16 mouse cellular contexts compared by ENCODE assay signal in the genomic region with DNA sequence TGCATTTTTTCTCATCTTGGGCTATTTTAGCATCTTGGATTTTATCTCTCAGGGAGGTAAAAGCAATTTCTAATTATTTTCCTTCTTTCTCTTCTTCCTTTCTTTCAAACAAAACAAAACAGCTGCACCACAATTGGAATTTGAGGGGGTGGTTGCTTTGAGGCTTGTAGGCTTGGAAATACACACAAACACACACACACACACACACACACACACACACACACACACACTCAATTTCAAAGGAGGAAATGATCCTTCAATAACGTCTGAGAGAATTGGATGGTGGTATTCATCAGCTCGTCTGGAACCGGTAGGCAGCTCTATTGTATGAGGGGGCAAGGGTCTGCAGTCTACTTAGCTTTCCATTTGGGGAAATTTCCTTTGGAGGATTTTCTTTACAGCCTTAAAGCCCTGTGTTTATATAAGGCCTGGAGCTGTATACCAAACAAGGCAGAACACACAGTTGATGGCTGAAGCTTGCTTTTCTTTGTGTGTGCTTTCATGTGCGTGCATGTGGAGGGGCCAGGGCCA. TPM values are rescaled to one million over a fixed set of nuclear protein-coding genes. Genes with fewer than 3 reads are reported as not detected.
A peak's percentile ranks its signal among the peaks of the same experiment; 100 is the strongest.
DNase-seq lines count a peak whose midpoint lies in the region; ATAC-seq and TF ChIP-seq lines count a peak whose summit lies in the region.
"Had no signal": no experiment of that assay in that cellular context is flagged by ENCODE, and none has a peak within 500 bp of the region (broad histone marks: within the 10 kb centered on the region; RNA-seq: fewer than 3 reads in every experiment).

No protein-coding gene starts in this region.

- WGBS in forebrain, embryonic 11.5 days: 18% methylated on average over 4 of the region's 4 CpGs
- 11% methylated on average over 4 of the region's 4 CpGs for WGBS in forebrain, postnatal 0 days
- 34% methylated on average over 4 of the region's 4 CpGs for WGBS in hindbrain, embryonic 11.5 days
- 28% methylated on average over 4 of the region's 4 CpGs for WGBS in hindbrain, postnatal 0 days
- 17% methylated on average over 4 of the region's 4 CpGs for WGBS in hindbrain, embryonic 14.5 days

- ATAC-seq in forebrain, embryonic 11.5 days (replicated peaks; ENCODE audit: low FRiP score): peak; percentile 72
- ATAC-seq in forebrain, postnatal 0 days: no peak
- ATAC-seq in hindbrain, embryonic 11.5 days (ENCODE audit: low FRiP score): no peak; the same call in 1 of the 2 replicates
- no peak for ATAC-seq in hindbrain, postnatal 0 days
- no peak for ATAC-seq in hindbrain, embryonic 14.5 days (ENCODE audit: low FRiP score)

- H3K27me3 ChIP-seq in forebrain, embryonic 11.5 days (ENCODE audit: control insufficient read depth, insufficient read depth, low read length): no peaks in the 10 kb centered on the region
- no peaks in the 10 kb centered on the region for H3K27me3 ChIP-seq in forebrain, postnatal 0 days (ENCODE audit: insufficient read depth, low read length)
- no peaks in the 10 kb centered on the region for H3K27me3 ChIP-seq in hindbrain, embryonic 11.5 days (ENCODE audit: control insufficient read depth, insufficient read depth, low read length)
- H3K27me3 ChIP-seq in hindbrain, postnatal 0 days (ENCODE audit: insufficient read depth, low read length): no peaks in the 10 kb centered on the region
- no peaks in the 10 kb centered on the region for H3K27me3 ChIP-seq in hindbrain, embryonic 14.5 days (ENCODE audit: control insufficient read depth, insufficient read depth, low read length)
- H3K27me3 ChIP-seq: liver, embryonic 15.5 days had no signal

- DNase-seq in forebrain, embryonic 11.5 days (ENCODE audit: low spot score): no peak
- DNase-seq in forebrain, postnatal 0 days: no peak
- DNase-seq in hindbrain, embryonic 11.5 days (ENCODE audit: low spot score): peak; percentile 45
- DNase-seq in hindbrain, postnatal 0 days (ENCODE audit: low spot score): no peak
- peak; percentile 35 for DNase-seq in embryo, embryonic 9.5 days (ENCODE audit: extremely low spot score)
- DNase-seq in hindbrain, embryonic 14.5 days (ENCODE audit: low spot score): no peak
- DNase-seq in urinary bladder, adult 18-20 months (ENCODE audit: low spot score in 2 of 2): no peak
- DNase-seq in spleen, postnatal 10 days (ENCODE audit: low spot score in 2 of 2): no peak
- DNase-seq: cerebellum, postnatal 36 days; gastrocnemius, postnatal 10 days; kidney, adult 2 months; kidney, postnatal 14 days; lung, postnatal 10 days; thymus, adult 2 months had no signal

- H3K9me3 ChIP-seq in forebrain, embryonic 11.5 days (ENCODE audit: control insufficient read depth, low read length): no peaks in the 10 kb centered on the region
- no peaks in the 10 kb centered on the region for H3K9me3 ChIP-seq in forebrain, postnatal 0 days (ENCODE audit: low read length)
- no peaks in the 10 kb centered on the region for H3K9me3 ChIP-seq in hindbrain, embryonic 11.5 days (ENCODE audit: control insufficient read depth, low read length)
- no peaks in the 10 kb centered on the region for H3K9me3 ChIP-seq in hindbrain, postnatal 0 days (ENCODE audit: low read length)
- no peaks in the 10 kb centered on the region for H3K9me3 ChIP-seq in hindbrain, embryonic 14.5 days (ENCODE audit: control insufficient read depth, low read length)
- H3K9me3 ChIP-seq: liver, embryonic 15.5 days had no signal

- peaks cover 11% of the 10 kb centered on the region; the same call in 1 of the 2 replicates for H3K4me1 ChIP-seq in forebrain, embryonic 11.5 days (replicated peaks; ENCODE audit: control insufficient read depth, insufficient read depth, low read length)
- no peaks in the 10 kb centered on the region for H3K4me1 ChIP-seq in forebrain, postnatal 0 days (ENCODE audit: insufficient read depth)
- no peaks in the 10 kb centered on the region for H3K4me1 ChIP-seq in hindbrain, embryonic 11.5 days (replicated peaks; ENCODE audit: control insufficient read depth, insufficient read depth, low read length)
- no peaks in the 10 kb centered on the region for H3K4me1 ChIP-seq in hindbrain, postnatal 0 days (ENCODE audit: insufficient read depth, low read length)
- no peaks in the 10 kb centered on the region for H3K4me1 ChIP-seq in hindbrain, embryonic 14.5 days (replicated peaks; ENCODE audit: control insufficient read depth, insufficient read depth, low read length)
- H3K4me1 ChIP-seq: liver, embryonic 15.5 days had no signal

- no peak overlapping the region for H3K9ac ChIP-seq in forebrain, embryonic 11.5 days (ENCODE audit: low read length)
- no peak overlapping the region for H3K9ac ChIP-seq in forebrain, postnatal 0 days
- no peak overlapping the region for H3K9ac ChIP-seq in hindbrain, embryonic 11.5 days (ENCODE audit: low read depth, low read length)
- no peak overlapping the region for H3K9ac ChIP-seq in hindbrain, postnatal 0 days (replicated peaks; ENCODE audit: low read length)
- H3K9ac ChIP-seq in hindbrain, embryonic 14.5 days: no peak overlapping the region
- H3K9ac ChIP-seq: liver, embryonic 15.5 days had no signal

- no peak overlapping the region for H3K4me2 ChIP-seq in forebrain, embryonic 11.5 days (ENCODE audit: low read depth, low read length, severe bottlenecking)
- no peak overlapping the region for H3K4me2 ChIP-seq in forebrain, postnatal 0 days (ENCODE audit: low read depth)
- no peak overlapping the region for H3K4me2 ChIP-seq in hindbrain, embryonic 11.5 days (replicated peaks; ENCODE audit: low read depth, low read length)
- no peak overlapping the region for H3K4me2 ChIP-seq in hindbrain, postnatal 0 days (ENCODE audit: low read depth, low read length)
- H3K4me2 ChIP-seq in hindbrain, embryonic 14.5 days (replicated peaks): no peak overlapping the region
- H3K4me2 ChIP-seq: liver, embryonic 15.5 days had no signal

- no peak for TF ChIP-seq CTCF in forebrain, postnatal 0 days (IDR thresholded peaks at IDR 0.05; ENCODE audit: low read depth)
- TF ChIP-seq CTCF in hindbrain, postnatal 0 days (IDR thresholded peaks at IDR 0.05; ENCODE audit: low read depth): no peak

- H3K27ac ChIP-seq in forebrain, embryonic 11.5 days (ENCODE audit: low read depth, low read length): peak overlapping the region; percentile 52; the same call in 1 of the 2 replicates
- no peak overlapping the region for H3K27ac ChIP-seq in forebrain, postnatal 0 days (ENCODE audit: low read depth, low read length)
- H3K27ac ChIP-seq in hindbrain, embryonic 11.5 days (ENCODE audit: low read depth, low read length): 0 out of 2 replicates have a peak overlapping the region, but pooled peaks have one; percentile 39
- no peak overlapping the region for H3K27ac ChIP-seq in hindbrain, postnatal 0 days
- H3K27ac ChIP-seq in hindbrain, embryonic 14.5 days: 0 out of 2 replicates have a peak overlapping the region, but pooled peaks have one; percentile 17
- H3K27ac ChIP-seq: heart, adult 2 months; liver, embryonic 15.5 days had no signal

- H3K36me3 ChIP-seq in forebrain, embryonic 11.5 days (ENCODE audit: control insufficient read depth, insufficient read depth, low read length): no peaks in the 10 kb centered on the region
- H3K36me3 ChIP-seq in forebrain, postnatal 0 days (ENCODE audit: insufficient read depth): no peaks in the 10 kb centered on the region
- H3K36me3 ChIP-seq in hindbrain, embryonic 11.5 days (ENCODE audit: control insufficient read depth, insufficient read depth, low read length): no peaks in the 10 kb centered on the region
- H3K36me3 ChIP-seq in hindbrain, postnatal 0 days (ENCODE audit: insufficient read depth, low read length): no peaks in the 10 kb centered on the region
- H3K36me3 ChIP-seq in hindbrain, embryonic 14.5 days (replicated peaks; ENCODE audit: control insufficient read depth, insufficient read depth): no peaks in the 10 kb centered on the region
- H3K36me3 ChIP-seq: liver, embryonic 15.5 days had no signal

- H3K4me3 ChIP-seq in forebrain, embryonic 11.5 days (ENCODE audit: low read depth, low read length): no peak overlapping the region
- no peak overlapping the region for H3K4me3 ChIP-seq in forebrain, postnatal 0 days (ENCODE audit: low read depth, low read length)
- H3K4me3 ChIP-seq in hindbrain, embryonic 11.5 days (ENCODE audit: low read depth, low read length): no peak overlapping the region
- H3K4me3 ChIP-seq in hindbrain, postnatal 0 days (ENCODE audit: low read length): no peak overlapping the region
- no peak overlapping the region for H3K4me3 ChIP-seq in hindbrain, embryonic 14.5 days (replicated peaks; ENCODE audit: low read length)
- H3K4me3 ChIP-seq: heart, adult 2 months; liver, embryonic 15.5 days had no signal

RNA-seq across cellular contexts. Expression of a gene that starts 56.2 kb away (rescaled TPM):
- 23.9 and 26.2 TPM in 2 replicates for polyA plus RNA-seq in forebrain, embryonic 11.5 days (2014; fragmentation: Nextera tagmentation; extraction: Ambion mirVana)
- 81.4 and 107 TPM in 2 replicates for total RNA-seq in forebrain, postnatal 0 days (2014; rRNA removed)
- 9.8 and 18.5 TPM in 2 replicates for polyA plus RNA-seq in forebrain, postnatal 0 days (2015; fragmentation: Nextera tagmentation; extraction: Ambion mirVana)
- polyA plus RNA-seq in hindbrain, embryonic 11.5 days (2014; fragmentation: Nextera tagmentation; extraction: Ambion mirVana): 26.7 and 40.1 TPM in 2 replicates
- 165 and 170 TPM in 2 replicates for total RNA-seq in hindbrain, postnatal 0 days (2014; rRNA removed)
- polyA plus RNA-seq in hindbrain, postnatal 0 days (2015; fragmentation: Nextera tagmentation; extraction: Ambion mirVana): 33.0 and 36.8 TPM in 2 replicates
- polyA plus RNA-seq in hindbrain, embryonic 14.5 days (2014; fragmentation: Nextera tagmentation; extraction: Ambion mirVana): 22.4 and 26.5 TPM in 2 replicates

Comparison
In these comparisons a context has a peak if more than half of its experiments do, and no peak if none do; other contexts are left out.
1. DNase-seq: peak in hindbrain, embryonic 11.5 days (single experiment) and embryo, embryonic 9.5 days (single experiment); none in forebrain, embryonic 11.5 days (single experiment), forebrain, postnatal 0 days (single experiment), hindbrain, postnatal 0 days (single experiment), hindbrain, embryonic 14.5 days (single experiment), urinary bladder, adult 18-20 months (0 of 2) and spleen, postnatal 10 days (0 of 2).
2. H3K27ac ChIP-seq: peak in forebrain, embryonic 11.5 days (single experiment), hindbrain, embryonic 11.5 days (single experiment) and hindbrain, embryonic 14.5 days (single experiment); none in forebrain, postnatal 0 days (single experiment) and hindbrain, postnatal 0 days (single experiment).